Mouse (Mus musculus) urinary bladder, postnatal 10 days (tissue): ENCODE data around the gene Nmral1.
"Not testable (repeated sequence)": the region's sequence is repeated elsewhere in the genome, so short reads cannot be mapped to it uniquely, and the experiment has no call there.

Experiments
- DNase-seq: peaks from one replicate; pipeline ENCODE4 v3.0.0; 2022; ENCODE audit warnings: low spot score

Gene Nmral1

GRCm38 (mm10) chr16:4713861-4714710 is 5.1 kb downstream of the Nmral1 start:
- no peak for DNase-seq

GRCm38 (mm10) chr16:4711173-4711572 is 8.0 kb downstream of the Nmral1 start:
- no peak for DNase-seq

- no peak for DNase-seq
Measured at GRCm38 (mm10) chr16:4705541-4705940, 13.6 kb downstream of the Nmral1 start.

- DNase-seq, result no peak
Measured at GRCm38 (mm10) chr16:4702646-4703045, 16.5 kb downstream of the Nmral1 start.

GRCm38 (mm10) chr16:4701211-4701610 is 17.9 kb downstream of the Nmral1 start:
- no peak for DNase-seq

GRCm38 (mm10) chr16:4689371-4689770 is 29.8 kb downstream of the Nmral1 start:
- DNase-seq, result not testable (repeated sequence)

- no peak for DNase-seq
Measured at GRCm38 (mm10) chr16:4684457-4684791, 34.7 kb downstream of the Nmral1 start.

GRCm38 (mm10) chr16:4683581-4684456 is 35.3 kb downstream of the Nmral1 start:
- peak; percentile 91 for DNase-seq

- no peak for DNase-seq
Measured at GRCm38 (mm10) chr16:4683193-4683580, 36.0 kb downstream of the Nmral1 start.

- no peak for DNase-seq
Measured at GRCm38 (mm10) chr16:4682628-4683179, 36.5 kb downstream of the Nmral1 start.

- not testable (repeated sequence) for DNase-seq
Measured at GRCm38 (mm10) chr16:4680922-4681455, 38.2 kb downstream of the Nmral1 start.

GRCm38 (mm10) chr16:4679121-4680018 is 39.8 kb downstream of the Nmral1 start, which contains the start of gene Coro7:
Coro7 (minus strand) TSS chr16:4679777.
- DNase-seq, result peak; percentile 31

GRCm38 (mm10) chr16:4678080-4678479 is 41.1 kb downstream of the Nmral1 start:
- DNase-seq, result no peak

GRCm38 (mm10) chr16:4676836-4677235 is 42.3 kb downstream of the Nmral1 start:
- DNase-seq, result no peak

- DNase-seq, result no peak
Measured at GRCm38 (mm10) chr16:4674091-4674490, 45.1 kb downstream of the Nmral1 start.

- DNase-seq, result no peak
Measured at GRCm38 (mm10) chr16:4670317-4670716, 48.8 kb downstream of the Nmral1 start.

- DNase-seq, result no peak
Measured at GRCm38 (mm10) chr16:4667190-4667808, 51.9 kb downstream of the Nmral1 start.

- DNase-seq, result no peak
Measured at GRCm38 (mm10) chr16:4665726-4666125, 53.4 kb downstream of the Nmral1 start.

- no peak for DNase-seq
Measured at GRCm38 (mm10) chr16:4663806-4664205, 55.4 kb downstream of the Nmral1 start.

- no peak for DNase-seq
Measured at GRCm38 (mm10) chr16:4661605-4662004, 57.6 kb downstream of the Nmral1 start.
